Mouse (Mus musculus) thymus, postnatal 36 days (tissue): ENCODE measurements around the gene Gm10401.
"Not testable (repeated sequence)": the region's sequence is repeated elsewhere in the genome, so short reads cannot be mapped to it uniquely, and the experiment has no call there.

Experiments
- DNase-seq, 2 experiments: peaks; one replicate each; pipeline ENCODE4 v3.0.0; 2022; ENCODE audit warnings: mixed read lengths in 2 of 2

The Gm10401 gene

DNA sequence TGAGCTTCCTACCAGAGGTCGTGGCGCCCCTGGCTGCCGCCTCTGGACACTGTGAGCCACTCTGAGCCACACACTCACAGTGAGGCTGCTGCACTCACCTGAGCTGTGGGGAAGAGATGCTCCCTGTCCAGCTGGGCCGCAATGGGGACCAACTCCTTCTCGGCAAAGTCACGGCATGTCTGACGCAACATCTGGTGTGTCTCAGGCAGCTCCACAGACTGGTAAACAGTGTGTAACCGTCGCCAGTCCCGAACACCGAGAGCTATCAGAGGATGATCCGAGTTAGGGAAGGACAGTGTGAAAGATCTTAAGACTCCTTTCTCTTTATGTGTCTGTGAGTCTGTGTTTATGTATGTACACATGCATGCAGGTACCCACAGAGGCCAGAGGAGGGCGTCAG lies 19.4 kb upstream of the Gm10401 start:
- no peak for DNase-seq

DNA sequence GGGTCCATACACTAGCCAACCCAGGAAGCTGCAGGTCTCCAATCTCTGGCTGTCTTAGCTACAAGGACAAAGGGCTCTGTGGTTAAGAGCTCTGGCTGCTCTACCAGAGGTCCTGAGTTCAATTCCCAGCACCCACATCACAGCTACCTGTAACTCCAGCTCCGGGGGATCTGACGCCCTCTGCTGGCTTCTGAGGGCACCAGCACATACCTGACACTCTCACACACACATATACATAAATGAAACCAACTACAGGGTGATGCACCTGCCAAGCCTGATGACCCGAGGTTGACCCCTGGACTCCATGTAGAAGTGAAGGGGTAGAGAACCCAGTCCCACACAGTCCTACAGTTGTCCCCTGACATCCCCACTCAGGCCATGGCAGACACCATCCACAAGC lies 18.3 kb upstream of the Gm10401 start:
- DNase-seq: no peak

DNA sequence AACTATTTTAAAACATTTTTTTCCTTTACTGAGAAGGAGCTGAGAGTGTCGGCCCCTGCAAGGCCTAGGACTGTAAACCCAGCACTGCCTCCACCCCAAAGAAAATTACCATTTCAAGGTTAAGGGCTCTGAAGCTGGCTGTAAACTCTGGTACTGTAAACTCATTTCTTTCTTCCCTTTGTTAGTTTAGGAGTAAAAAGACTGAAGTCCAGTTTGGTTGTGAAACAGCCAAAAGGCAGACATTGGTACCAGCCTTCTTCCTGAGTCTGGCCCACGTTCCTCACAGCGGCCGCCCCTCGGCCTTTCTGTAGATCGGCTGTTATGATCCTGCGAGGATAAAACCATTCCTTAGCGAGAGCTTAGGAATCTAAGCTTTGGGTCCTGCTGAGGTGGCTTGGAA lies 16.4 kb upstream of the Gm10401 start:
- DNase-seq: no peak

DNA sequence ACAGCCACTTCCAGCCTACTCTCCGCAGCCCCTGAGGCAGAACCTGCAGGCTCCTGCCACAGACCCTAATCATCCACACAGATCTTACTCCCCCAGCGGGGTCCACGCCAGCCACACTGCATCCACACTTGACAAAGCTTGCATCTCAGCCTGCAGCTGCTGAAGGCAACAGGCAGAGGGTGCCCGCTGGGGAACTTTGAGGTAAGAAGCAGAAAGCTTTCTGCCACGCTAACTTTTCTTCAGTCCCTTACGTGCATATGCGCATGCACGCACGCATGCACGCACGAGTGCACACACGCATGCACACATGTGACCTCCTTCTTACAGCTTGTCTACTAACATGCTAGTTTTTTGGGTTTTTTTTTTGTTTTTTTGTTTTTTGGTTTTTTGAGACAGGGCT lies 15.1 kb upstream of the Gm10401 start:
- DNase-seq: no peak

DNA sequence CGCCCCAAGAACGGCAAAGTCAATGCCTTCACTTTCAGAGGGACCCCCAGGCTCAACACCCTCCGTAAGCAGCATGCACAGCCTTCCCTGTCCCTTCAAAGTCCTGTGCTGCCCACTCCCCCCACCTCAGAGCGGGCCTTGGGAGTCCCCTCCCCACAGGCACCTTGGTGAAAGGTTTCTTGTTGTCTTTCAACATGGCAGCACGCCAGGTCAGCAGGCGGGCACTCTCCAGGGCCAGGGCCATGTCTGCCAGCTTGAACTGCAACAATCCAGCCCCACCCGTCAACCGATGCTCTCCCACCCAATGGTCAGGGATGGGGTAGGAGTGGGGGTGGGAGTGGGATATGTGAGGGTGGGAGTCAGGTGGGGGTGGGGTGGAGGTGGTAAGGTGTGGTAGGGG lies 13.1 kb upstream of the Gm10401 start:
- no peak for DNase-seq

DNA sequence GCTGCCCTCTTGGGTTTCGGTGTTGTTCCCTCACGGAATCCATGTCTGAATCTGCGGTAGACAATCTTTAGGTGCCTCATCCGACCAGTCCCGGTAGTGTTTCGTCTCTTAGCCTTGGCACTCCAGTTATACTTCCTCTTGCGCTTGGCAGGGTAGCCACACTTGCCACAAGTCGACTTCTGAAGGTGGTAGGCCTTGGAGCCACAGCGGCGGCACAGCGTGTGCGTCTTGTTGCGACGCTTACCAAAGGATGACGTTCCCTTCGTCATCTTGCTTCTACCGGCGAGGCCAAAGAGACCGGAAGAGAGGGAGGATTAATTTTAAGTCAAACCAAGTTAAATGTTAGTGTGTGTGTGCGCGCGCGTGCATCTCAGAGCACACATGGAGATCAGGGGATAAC lies 5.2 kb upstream of the Gm10401 start:
- not testable (repeated sequence) for DNase-seq

DNA sequence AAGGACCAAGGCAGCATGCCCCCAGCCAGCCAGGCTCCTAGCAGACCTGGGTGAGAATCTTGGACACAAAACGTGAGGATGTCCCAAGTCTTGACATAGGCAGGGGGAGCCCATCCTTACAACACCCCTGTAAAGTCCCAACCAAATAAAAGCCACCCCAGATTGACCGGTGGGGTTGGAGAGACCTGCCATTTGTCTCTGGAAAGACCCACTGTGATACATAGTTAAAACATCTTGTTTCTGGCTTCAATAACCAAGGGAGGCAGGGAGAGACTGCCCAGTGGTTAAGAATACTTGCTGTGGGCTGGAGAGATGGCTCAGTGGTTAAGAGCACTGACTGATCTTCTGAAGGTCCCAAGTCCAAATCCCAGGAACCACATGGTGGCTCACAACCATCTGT lies 4.1 kb upstream of the Gm10401 start:
- no peak for DNase-seq

DNA sequence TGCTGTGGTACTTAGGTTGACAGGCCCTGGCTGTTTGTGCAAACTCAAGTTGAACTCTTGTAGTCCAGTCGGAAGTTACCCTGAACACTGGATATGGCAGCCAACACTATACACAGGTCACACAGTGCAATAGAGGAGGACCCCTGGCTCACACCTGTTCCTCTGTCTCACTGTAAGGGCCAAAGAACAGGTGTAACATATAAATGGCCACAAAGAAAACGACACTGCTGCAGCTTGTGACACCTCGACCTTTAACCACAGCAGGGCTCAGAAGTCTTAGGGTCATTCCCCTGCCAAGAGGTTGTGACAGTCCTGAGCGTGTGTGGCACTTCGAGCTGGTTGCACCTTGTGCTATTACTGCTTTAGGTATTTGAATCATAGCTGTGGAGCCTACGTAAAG lies 2.4 kb upstream of the Gm10401 start:
- DNase-seq: no peak

DNA sequence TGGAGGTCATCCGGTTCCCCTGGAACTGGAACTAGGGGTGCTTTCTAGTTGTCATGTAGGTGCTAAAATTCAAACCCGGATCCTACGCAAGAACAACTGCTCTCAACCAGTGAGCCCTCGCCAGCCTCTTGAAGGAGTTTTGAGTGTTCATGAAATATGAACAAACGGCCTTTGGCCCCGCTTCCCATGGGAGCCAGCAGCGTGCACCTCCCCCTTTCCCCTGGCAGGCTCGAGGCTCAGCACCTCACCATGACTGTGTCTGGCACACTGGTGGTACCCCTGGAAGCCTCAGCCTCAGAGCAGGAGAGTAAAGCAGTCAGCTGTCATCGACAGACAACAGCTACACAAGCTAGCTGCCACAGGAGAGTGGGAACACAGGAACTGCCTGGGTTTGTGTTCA lies 1.9 kb upstream of the Gm10401 start:
- no peak for DNase-seq

DNA sequence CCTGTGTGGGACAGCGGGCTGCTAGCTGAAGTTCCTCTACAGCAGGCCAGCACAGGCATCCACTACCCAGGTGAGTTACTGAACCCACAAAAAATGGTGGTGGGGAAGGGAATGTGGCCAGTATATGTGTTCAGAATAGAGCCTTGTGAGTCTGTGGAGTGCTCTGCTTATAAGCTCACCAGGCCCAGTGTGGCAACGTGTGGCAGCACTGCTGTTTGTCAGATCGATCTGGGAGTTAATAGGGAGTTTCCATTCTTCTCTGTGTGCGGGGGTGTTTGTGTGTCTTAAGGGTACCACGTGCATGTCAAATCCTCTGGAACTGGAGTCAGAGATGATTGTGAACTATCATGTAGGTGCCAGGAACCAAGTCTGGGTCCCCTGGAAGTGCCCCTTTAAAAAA lies 1.4 kb upstream of the Gm10401 start:
- DNase-seq: no peak

DNA sequence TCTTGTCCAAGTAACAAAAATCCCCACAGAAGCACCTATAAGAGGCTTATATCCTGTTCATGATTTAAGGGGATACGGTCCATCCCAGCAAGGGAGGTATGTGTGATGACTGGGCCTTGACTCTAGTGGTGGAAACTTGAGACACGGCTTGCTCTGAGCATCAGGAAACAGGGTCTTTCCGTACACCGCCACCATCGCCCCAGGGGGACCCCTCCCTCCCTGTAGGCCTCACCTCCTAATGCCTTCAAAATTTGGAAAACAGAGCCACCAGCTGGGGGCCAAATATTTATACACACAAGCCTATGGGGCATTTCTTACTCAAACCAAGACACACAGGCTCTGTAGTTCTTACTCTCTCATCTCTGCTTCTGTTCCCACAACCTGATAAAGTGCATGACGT lies 6.3 kb downstream of the Gm10401 start:
- DNase-seq: no peak

DNA sequence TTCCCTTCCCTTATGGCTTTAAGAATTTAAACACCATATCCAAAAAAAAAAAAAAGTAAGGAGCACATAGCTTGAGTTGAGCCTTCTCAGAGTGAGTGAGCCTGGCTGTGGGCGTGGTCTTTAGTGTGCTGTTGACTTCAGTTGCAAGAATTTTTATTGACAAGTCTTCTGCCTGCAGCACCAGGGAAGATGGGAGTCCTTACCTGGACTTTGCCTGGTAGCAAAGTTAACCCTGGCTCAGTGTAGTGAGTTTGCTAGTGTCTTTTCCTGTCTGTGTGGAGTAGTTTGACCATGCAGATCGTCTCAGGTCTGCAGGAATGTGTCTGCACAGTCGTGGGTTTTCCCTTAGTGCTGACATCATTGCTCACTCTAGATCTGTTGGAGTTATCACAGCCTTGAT lies 7.1 kb downstream of the Gm10401 start:
- no peak for DNase-seq

DNA sequence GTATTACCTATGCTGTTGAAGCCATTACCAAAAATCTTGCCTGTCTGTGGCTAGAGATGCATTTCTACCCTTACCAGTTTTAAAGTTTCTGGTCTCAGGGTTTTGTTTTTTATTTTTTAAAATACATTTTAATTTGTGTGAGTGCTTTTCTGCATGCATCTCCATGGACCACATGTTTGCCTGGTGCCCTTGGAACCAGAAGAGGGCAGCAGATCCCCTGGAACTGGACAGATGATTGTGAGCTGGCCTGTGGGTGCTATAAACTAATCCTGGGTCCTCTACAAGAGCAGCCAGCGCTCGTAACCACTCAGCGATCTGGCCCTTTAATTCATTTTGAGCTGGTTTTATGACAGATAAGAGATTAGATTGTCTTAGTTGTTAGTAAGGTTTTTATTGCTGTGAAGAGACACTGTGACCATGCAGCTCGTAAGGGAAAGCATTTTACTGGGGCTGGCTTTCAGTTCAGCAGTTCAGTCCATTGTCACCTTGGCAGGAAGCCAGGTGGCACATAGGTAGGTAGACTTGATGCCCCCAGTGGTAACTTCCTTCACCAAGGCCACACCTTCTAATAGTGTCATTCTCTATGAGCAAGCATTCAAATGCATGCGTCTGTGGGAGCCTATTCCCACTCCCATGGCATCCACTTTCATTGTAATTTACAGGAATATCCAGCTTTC lies 8.4 kb downstream of the Gm10401 start:
- no peak for DNase-seq

DNA sequence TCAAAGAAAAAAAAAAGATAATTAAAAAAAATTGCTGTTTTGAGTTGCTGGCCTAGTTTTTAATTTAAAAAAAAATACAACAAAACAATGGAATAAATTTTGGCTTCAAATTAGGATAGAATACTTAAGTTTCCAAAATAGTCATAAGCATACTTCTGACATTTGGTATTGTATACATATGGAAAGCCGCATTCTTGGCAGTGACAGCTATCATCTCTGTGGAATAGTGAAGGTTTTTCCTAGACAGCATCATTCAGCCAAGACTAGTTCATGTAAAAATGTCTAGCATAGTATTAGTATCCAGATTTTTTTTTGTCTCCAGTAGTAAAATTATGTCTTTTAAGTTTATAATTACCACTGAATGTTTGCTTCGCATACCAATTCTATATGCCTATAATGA lies 12.4 kb downstream of the Gm10401 start:
- no peak for DNase-seq

DNA sequence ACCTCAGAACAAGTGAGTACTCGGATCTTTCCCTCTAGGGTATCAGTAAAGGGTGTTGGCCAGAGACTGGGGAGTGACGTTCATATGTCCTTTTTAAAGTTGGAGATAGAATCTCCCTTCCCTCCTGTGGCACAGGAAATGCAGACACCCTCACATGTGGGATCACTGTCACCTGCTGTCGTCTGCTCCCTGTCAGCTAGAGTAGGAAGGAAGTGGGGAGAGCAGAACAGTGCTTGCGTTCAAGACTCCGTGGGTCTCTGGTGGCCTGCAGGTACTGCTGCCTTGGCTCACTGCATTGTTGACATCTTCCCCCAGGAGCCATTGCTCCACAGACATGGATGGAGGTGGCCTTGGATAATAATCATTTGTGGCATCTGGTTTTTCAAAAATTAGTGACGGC lies 14.6 kb downstream of the Gm10401 start:
- DNase-seq: peak; percentile 38 to 65

DNA sequence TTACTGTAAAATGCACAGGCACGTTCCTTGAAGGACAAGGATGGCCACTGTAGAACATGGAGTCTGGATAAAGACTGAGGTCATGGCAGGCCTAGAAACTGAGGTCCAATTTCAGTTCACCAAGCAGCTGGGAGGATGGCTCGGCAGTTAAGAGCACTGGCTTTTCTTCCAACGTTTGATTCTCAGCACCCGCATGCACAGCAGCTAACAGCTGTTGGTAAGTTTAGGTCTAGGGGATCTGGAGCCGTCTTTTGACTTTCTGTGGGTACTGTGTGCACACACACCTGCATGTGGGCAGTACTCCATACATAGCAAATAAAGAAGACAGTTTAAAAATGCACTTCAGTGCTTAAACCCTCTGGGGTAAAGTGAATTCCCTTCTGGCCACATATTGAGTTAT lies 16.5 kb downstream of the Gm10401 start:
- DNase-seq: peak; percentile 37 to 59

DNA sequence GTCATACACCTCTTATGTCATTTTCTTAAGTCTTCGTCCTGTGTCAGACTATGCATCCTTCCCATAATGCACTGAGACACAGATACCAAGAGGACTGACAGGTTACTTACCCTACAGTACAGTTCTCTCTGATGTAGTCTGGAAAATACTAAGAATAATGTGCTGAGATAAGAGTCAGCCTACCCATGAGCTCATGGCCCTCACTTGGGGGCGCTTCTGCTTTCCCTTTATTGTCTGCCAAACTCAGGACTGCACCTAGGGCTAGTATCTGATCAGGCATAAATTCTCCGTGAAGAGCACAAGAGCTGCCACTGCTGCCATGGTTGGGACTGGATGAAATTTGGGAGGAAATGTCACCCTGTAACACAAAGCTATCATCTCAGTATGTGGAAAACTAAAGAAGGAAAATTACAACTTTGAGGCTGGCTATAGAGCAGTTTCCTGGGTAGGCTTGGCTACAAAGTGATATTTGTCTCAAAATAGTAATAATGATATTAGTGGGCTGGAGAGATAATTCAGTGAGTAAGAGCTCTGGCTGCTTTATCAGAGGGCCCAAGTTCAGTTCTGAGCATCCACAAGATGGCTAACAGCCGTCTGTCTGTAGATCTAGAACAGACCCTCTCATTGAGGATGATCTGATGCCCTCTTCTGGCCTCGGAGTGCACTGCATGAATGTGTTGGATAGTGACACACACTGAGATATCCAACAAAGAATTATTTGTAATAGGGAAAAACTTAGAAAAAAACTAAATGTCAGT lies 21.8 kb downstream of the Gm10401 start:
- DNase-seq: peak; percentile 68 to 73

DNA sequence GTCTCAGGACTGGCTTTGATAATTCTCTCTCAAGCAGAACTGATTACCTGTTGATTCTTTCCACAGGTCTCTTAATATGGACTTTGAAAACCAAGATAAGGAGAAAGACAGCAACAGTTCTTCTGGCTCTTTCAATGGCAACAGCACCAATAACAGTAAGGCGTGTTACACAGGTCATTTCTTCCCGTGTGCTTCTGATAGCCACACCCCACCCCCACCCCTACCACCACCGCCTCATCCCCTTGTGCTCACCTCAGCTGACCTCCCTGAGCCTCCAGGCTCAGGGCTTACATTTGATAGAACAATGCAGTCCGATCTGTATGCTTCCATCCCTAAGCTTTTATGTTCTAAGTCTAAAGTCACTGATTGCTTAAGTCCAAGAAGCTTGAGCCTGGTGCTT lies 23.3 kb downstream of the Gm10401 start:
- no peak for DNase-seq

DNA sequence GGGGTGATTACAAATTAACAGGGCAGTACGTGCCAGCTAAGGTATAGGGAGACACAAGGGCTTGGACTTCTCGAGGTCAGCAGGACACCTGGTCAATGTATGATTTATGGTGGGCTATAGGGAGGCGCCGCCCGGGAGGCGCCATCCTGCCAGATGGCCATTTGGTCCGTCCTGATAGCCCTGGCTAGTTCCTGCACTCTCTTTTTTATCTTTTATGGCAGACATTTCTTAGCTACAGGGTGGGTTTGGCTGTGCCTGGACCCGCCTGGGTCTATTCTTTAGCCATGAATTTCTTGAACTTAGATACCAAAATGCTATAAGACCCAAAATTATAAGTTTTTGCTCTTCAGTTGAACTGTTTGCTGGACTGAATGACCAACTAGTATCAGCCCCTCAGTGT lies 24.8 kb downstream of the Gm10401 start:
- DNase-seq: not testable (repeated sequence)

DNA sequence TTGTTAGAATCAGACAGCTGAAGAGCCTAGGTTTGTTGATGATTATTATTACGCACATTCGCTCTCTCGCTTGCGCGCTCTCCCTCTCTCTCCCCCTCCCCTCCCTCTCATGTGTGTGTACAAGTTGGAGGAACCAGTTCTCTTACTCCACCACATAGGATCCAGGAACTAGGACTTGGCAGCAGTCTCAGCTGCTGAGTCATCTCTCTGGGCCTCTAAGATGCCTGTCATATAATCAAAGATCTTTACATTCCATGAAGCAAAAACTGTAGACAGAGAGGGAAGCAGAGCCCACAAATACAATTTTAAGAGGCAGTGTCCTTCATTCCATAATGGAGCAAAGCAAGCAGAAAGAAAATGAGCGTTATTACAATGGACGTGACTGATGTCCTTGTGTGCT lies 26.0 kb downstream of the Gm10401 start:
- DNase-seq: no peak

DNA sequence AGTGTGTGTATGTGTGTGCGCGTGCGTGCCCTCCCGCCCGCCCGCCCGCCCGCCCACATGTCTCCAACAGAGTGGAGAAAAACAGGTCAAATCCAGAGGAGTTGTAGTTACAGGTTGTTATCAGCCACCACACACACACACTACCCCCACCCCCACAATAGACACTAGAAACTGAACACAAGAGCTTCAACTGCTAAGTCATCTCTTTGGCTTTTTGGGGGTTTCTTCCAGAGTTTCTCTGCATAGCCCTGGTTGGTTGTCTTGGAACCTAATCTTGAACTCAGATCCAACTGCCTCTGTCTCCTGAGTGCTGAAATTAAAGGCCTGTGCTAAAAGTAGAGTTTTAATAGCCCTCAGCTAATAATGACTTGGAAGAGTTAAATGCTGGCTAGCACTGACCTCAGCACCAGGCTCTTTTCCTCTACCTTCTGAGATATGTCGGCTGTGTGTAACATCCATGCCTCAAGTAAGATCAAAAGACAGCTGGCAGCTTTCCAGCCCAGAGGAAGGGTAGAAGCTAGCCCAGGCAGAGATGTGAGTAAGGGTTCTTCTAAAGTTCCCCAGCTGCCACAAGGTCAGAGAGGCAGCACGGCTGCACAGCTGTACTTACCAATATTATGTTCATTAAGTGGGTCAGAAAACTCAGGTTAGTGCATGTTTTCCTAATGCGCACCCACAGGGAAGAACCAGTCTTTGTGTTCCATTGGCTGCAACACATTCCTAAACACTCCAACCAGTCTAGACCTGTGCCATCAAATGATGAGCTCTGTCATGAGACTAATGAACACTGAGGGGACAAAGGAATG lies 26.8 kb downstream of the Gm10401 start:
- DNase-seq: peak; percentile 34 to 46

DNA sequence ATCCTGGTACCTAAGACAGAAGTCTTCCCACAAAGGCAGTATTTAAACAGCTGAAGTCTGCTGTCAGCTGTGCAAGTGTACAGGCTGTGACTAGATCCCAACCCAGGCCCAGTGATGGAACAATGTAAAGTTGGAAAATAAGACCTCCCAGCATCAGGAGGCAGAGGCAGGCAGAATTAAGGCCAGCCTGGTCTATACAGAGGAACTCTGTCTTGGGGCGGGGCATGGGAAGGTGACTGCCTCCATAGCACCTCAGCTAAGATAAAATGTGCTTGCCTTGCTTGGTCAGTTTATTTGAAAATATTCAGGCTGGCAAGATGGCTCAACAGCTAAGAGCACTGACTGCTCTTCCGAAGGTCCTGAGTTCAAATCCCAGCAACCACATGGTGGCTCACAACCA lies 27.6 kb downstream of the Gm10401 start:
- DNase-seq: no peak

DNA sequence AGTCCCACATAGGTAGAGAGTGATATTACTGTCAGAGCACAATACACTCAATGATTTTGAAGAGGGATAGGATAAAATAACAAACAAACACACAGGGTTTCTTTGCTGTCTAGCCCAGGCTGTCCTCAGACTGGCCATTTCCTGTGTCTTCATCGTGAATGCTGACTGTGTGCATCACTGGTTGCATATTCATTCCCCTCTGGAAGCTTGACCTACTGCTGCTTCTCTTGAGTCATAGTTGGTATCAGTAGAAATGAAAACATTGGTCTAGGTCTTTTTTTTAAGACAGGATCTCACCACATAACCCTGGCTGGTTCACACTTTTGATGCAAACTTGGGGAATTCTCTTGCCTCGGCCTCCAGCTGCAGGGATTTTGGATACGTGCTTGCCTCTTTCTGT lies 28.5 kb downstream of the Gm10401 start:
- no peak for DNase-seq
